Mouse (Mus musculus) forebrain, embryonic 12.5 days (tissue): ENCODE data around the gene Hax1. TPM values are rescaled to one million over a fixed set of nuclear protein-coding genes. Genes with fewer than 3 reads are reported as not detected.

Experiments
- ATAC-seq: fragments of 200-750 bp; cut with Nextera tagmentation; 2 replicates; pipeline ENCODE4 v1.8.0; 2017; ENCODE audit warnings: moderate TSS enrichment; ENCODE audit not compliant: low FRiP score
- H3K27ac ChIP-seq: fragments of 300-500 bp; sonication (generic); 2 replicates; pipeline ENCODE4 v1.5.1; 2016; ENCODE audit warnings: mild to moderate bottlenecking
- H3K27me3 ChIP-seq: fragments of 300-500 bp; sonication (generic); 2 replicates; pipeline ENCODE4 v1.6.1; 2016; ENCODE audit warnings: mild to moderate bottlenecking
- H3K36me3 ChIP-seq: fragments of 300-500 bp; sonication (generic); replicated peaks from 2 replicates; pipeline ENCODE4 v1.6.1; 2016; ENCODE audit warnings: mild to moderate bottlenecking
- H3K4me1 ChIP-seq: fragments of 300-500 bp; sonication (generic); 2 replicates; pipeline ENCODE4 v1.6.1; 2016
- H3K4me2 ChIP-seq: fragments of 300-500 bp; sonication (generic); 2 replicates; pipeline ENCODE4 v1.6.1; 2016; ENCODE audit warnings: mild to moderate bottlenecking, moderate library complexity
- H3K4me3 ChIP-seq: fragments of 300-500 bp; sonication (generic); replicated peaks from 2 replicates; pipeline ENCODE4 v1.5.1; 2016; ENCODE audit warnings: mild to moderate bottlenecking
- H3K9ac ChIP-seq: fragments of 300-500 bp; sonication (generic); 2 replicates; pipeline ENCODE4 v1.6.1; 2016; ENCODE audit warnings: mild to moderate bottlenecking
- H3K9me3 ChIP-seq: fragments of 300-500 bp; sonication (generic); 2 replicates; pipeline ENCODE4 v1.6.1; 2016
- WGBS: fragments of 180-500 bp; shearing (Covaris S2); methylation state at CpG from one replicate; pipeline ENCODE4 v1.1.7; 2016; 5-methylcytosine and 5-hydroxymethylcytosine counted together
- polyA plus RNA-seq: library from polyadenylated mRNA; unstranded; fragments of >200 nt; fragmentation: Nextera tagmentation; extraction: Ambion mirVana; gene quantifications from 2 replicates; pipeline ENCODE4 v1.2.1, GENCODE M21; 2016

The Hax1 gene
- polyA plus RNA-seq, 1 experiment from 2014 or later = 150 TPM

GRCm38 (mm10) chr3:89982426-89982825 is 16.2 kb downstream of the Hax1 start:
- no peak for ATAC-seq
- 75% methylated on average over 5 of the region's 5 CpGs for WGBS
- Histone ChIP-seq H3K9me3 (no peaks in the 10 kb centered on the region), H3K4me2 (no peak overlapping the region), H3K27me3 (no peaks in the 10 kb centered on the region; the same call in 1 of the 2 replicates), H3K9ac (no peak overlapping the region), H3K36me3 (no peaks in the 10 kb centered on the region), H3K27ac (no peak overlapping the region), H3K4me3 (no peak overlapping the region), H3K4me1 (no peaks in the 10 kb centered on the region)

- Histone ChIP-seq H3K9ac (no peak overlapping the region), H3K4me1 (no peaks in the 10 kb centered on the region), H3K27me3 (no peaks in the 10 kb centered on the region), H3K4me2 (no peak overlapping the region), H3K27ac (no peak overlapping the region), H3K4me3 (no peak overlapping the region), H3K9me3 (no peaks in the 10 kb centered on the region), H3K36me3 (no peaks in the 10 kb centered on the region)
- no peak for ATAC-seq
Observed at GRCm38 (mm10) chr3:89976859-89977258, 21.7 kb downstream of the Hax1 start.

- Histone ChIP-seq H3K36me3 (no peaks in the 10 kb centered on the region), H3K4me3 (no peak overlapping the region), H3K9me3 (no peaks in the 10 kb centered on the region), H3K4me1 (peaks cover 17% of the 10 kb centered on the region), H3K27me3 (no peaks in the 10 kb centered on the region), H3K4me2 (no peak overlapping the region), H3K9ac (no peak overlapping the region), H3K27ac (no peak overlapping the region)
- no peak for ATAC-seq
- 74% methylated on average over 7 of the region's 7 CpGs for WGBS
Observed at GRCm38 (mm10) chr3:89968509-89968908, 30.1 kb downstream of the Hax1 start.

- Histone ChIP-seq H3K4me1 (peaks cover 23% of the 10 kb centered on the region), H3K27me3 (no peaks in the 10 kb centered on the region), H3K4me2 (no peak overlapping the region), H3K9ac (no peak overlapping the region), H3K9me3 (no peaks in the 10 kb centered on the region), H3K27ac (no peak overlapping the region), H3K4me3 (no peak overlapping the region), H3K36me3 (no peaks in the 10 kb centered on the region)
- ATAC-seq = no peak
- 69% methylated on average over 4 of the region's 4 CpGs for WGBS
Observed at GRCm38 (mm10) chr3:89966946-89967345, 31.6 kb downstream of the Hax1 start.

- no peaks in the 10 kb centered on the region for H3K9me3 ChIP-seq
- H3K36me3 ChIP-seq = no peaks in the 10 kb centered on the region
- no peak for ATAC-seq
- H3K27ac ChIP-seq = no peak overlapping the region
- 90% methylated on average over 5 of the region's 5 CpGs for WGBS
- peaks cover 33% of the 10 kb centered on the region for H3K4me1 ChIP-seq
- no peaks in the 10 kb centered on the region for H3K27me3 ChIP-seq
- H3K9ac ChIP-seq = no peak overlapping the region
- no peak overlapping the region for H3K4me3 ChIP-seq
- H3K4me2 ChIP-seq = no peak overlapping the region
Observed at GRCm38 (mm10) chr3:89965972-89966371, 32.6 kb downstream of the Hax1 start.

- no peaks in the 10 kb centered on the region for H3K36me3 ChIP-seq
- peaks cover 37% of the 10 kb centered on the region for H3K4me1 ChIP-seq
- H3K9ac ChIP-seq = no peak overlapping the region
- no peaks in the 10 kb centered on the region for H3K9me3 ChIP-seq
- no peak overlapping the region for H3K27ac ChIP-seq
- ATAC-seq = no peak
- H3K4me2 ChIP-seq = no peak overlapping the region
- H3K4me3 ChIP-seq = no peak overlapping the region
- WGBS = 94% methylated on average over 8 of the region's 8 CpGs
- no peaks in the 10 kb centered on the region for H3K27me3 ChIP-seq
Observed at GRCm38 (mm10) chr3:89965557-89965956, 33.0 kb downstream of the Hax1 start.

- peaks cover 52% of the 10 kb centered on the region for H3K4me1 ChIP-seq
- peak overlapping the region; percentile 97 for H3K9ac ChIP-seq
- ATAC-seq = 0 out of 2 replicates have a peak, but pooled peaks have one; percentile 2
- WGBS = 34% methylated on average over 22 of the region's 22 CpGs
- H3K9me3 ChIP-seq = no peaks in the 10 kb centered on the region
- H3K4me2 ChIP-seq = peak overlapping the region; percentile 97
- H3K27me3 ChIP-seq = no peaks in the 10 kb centered on the region
- H3K36me3 ChIP-seq = 0 out of 2 replicates have a peak, but pooled peaks cover 5% of the 10 kb centered on the region
- peak overlapping the region; percentile 97 for H3K4me3 ChIP-seq
- H3K27ac ChIP-seq = peak overlapping the region; percentile 94
Observed at GRCm38 (mm10) chr3:89963926-89964739, 34.4 kb downstream of the Hax1 start.

- H3K36me3 ChIP-seq = peaks cover 11% of the 10 kb centered on the region
- H3K4me2 ChIP-seq = peak within 1 kb of the TSS; percentile 97
- ATAC-seq = peak; percentile 71
- peak within 1 kb of the TSS; percentile 94 for H3K27ac ChIP-seq
- H3K9ac ChIP-seq = peak within 1 kb of the TSS; percentile 97
- no peaks in the 10 kb centered on the region for H3K9me3 ChIP-seq
- no peaks in the 10 kb centered on the region for H3K27me3 ChIP-seq
- H3K4me3 ChIP-seq = peak within 1 kb of the TSS; percentile 97
- peaks cover 58% of the 10 kb centered on the region for H3K4me1 ChIP-seq
- WGBS = 0% methylated on average over 25 of the region's 35 CpGs
Observed at GRCm38 (mm10) chr3:89963221-89963763, 35.3 kb downstream of the Hax1 start, which contains the start of gene Atp8b2. Gene Atp8b2, minus strand, starts transcription at chr3:89963508.

- peak; percentile 43 for ATAC-seq
- Histone ChIP-seq H3K27ac (peak overlapping the region; percentile 94), H3K27me3 (no peaks in the 10 kb centered on the region), H3K9me3 (no peaks in the 10 kb centered on the region), H3K36me3 (peaks cover 16% of the 10 kb centered on the region), H3K4me2 (peak overlapping the region; percentile 97), H3K4me1 (peaks cover 58% of the 10 kb centered on the region), H3K4me3 (peak overlapping the region; percentile 97), H3K9ac (peak overlapping the region; percentile 97)
- WGBS = 1% methylated on average over 30 of the region's 30 CpGs
Observed at GRCm38 (mm10) chr3:89962751-89963220, 35.8 kb downstream of the Hax1 start.

- peak overlapping the region; percentile 94 for H3K27ac ChIP-seq
- no peaks in the 10 kb centered on the region for H3K27me3 ChIP-seq
- WGBS = 8% methylated on average over 14 of the region's 14 CpGs
- no peak for ATAC-seq
- H3K9me3 ChIP-seq = no peaks in the 10 kb centered on the region
- peaks cover 58% of the 10 kb centered on the region for H3K4me1 ChIP-seq
- peak overlapping the region; percentile 97 for H3K4me2 ChIP-seq
- H3K9ac ChIP-seq = peak overlapping the region; percentile 97
- H3K4me3 ChIP-seq = peak overlapping the region; percentile 97
- peaks cover 22% of the 10 kb centered on the region for H3K36me3 ChIP-seq
Observed at GRCm38 (mm10) chr3:89962059-89962750, 36.4 kb downstream of the Hax1 start.

GRCm38 (mm10) chr3:89961436-89961835 is 37.1 kb downstream of the Hax1 start:
- Histone ChIP-seq H3K9ac (peak overlapping the region; percentile 97), H3K4me2 (peak overlapping the region; percentile 97), H3K36me3 (peaks cover 30% of the 10 kb centered on the region), H3K27me3 (no peaks in the 10 kb centered on the region), H3K9me3 (no peaks in the 10 kb centered on the region), H3K4me1 (peaks cover 58% of the 10 kb centered on the region), H3K27ac (0 out of 2 replicates have a peak overlapping the region, but pooled peaks have one; percentile 46), H3K4me3 (peak overlapping the region; percentile 97)
- 58% methylated on average over 4 of the region's 4 CpGs for WGBS
- ATAC-seq = no peak

- peak; percentile 92 for ATAC-seq
- Histone ChIP-seq H3K4me2 (peak overlapping the region; percentile 97), H3K4me3 (peak overlapping the region; percentile 97), H3K9me3 (no peaks in the 10 kb centered on the region), H3K9ac (peak overlapping the region; percentile 97), H3K27ac (peak overlapping the region; percentile 61), H3K36me3 (peaks cover 39% of the 10 kb centered on the region), H3K4me1 (peaks cover 58% of the 10 kb centered on the region), H3K27me3 (no peaks in the 10 kb centered on the region)
- under 1% methylated on average over 30 of the region's 30 CpGs for WGBS
Observed at GRCm38 (mm10) chr3:89960469-89960868, 38.1 kb downstream of the Hax1 start.
